Mouse (Mus musculus) testis, adult 2 months (tissue): ENCODE measurements around the gene Med8. TPM values are rescaled to one million over a fixed set of nuclear protein-coding genes. Genes with fewer than 3 reads are reported as not detected.
A peak's percentile ranks its signal among the peaks of the same experiment; 100 is the strongest.

Experiments
- H3K27ac ChIP-seq: fragments of 200-500 bp; 2 replicates; pipeline ENCODE4 v1.5.1; 2012; ENCODE audit warnings: low read depth, low read length; ENCODE audit not compliant: control insufficient read depth, insufficient read depth
- H3K27me3 ChIP-seq: fragments of 200-500 bp; 2 replicates; pipeline ENCODE4 v1.6.1; 2012; ENCODE audit warnings: mild to moderate bottlenecking, low read length, moderate library complexity; ENCODE audit not compliant: control insufficient read depth, insufficient read depth
- H3K36me3 ChIP-seq: fragments of 200-500 bp; 2 replicates; pipeline ENCODE4 v1.6.1; 2012; ENCODE audit warnings: mild to moderate bottlenecking, low read length; ENCODE audit not compliant: control insufficient read depth, insufficient read depth
- H3K4me1 ChIP-seq: fragments of 200-500 bp; 2 replicates; pipeline ENCODE4 v1.6.1; 2012; ENCODE audit warnings: low read length; ENCODE audit not compliant: control insufficient read depth, insufficient read depth
- H3K4me3 ChIP-seq: fragments of 200-500 bp; 2 replicates; pipeline ENCODE4 v1.5.1; 2012; ENCODE audit warnings: low read depth, mild to moderate bottlenecking, low read length, moderate library complexity, mixed read lengths; ENCODE audit not compliant: control insufficient read depth
- CTCF ChIP-seq: fragments of 200-500 bp; IDR thresholded peaks from 2 replicates; pipeline ENCODE4 v1.5.1; 2012; ENCODE audit warnings: low read depth, mild to moderate bottlenecking, inconsistent platforms, low read length, moderate library complexity; ENCODE audit not compliant: control insufficient read depth, insufficient read depth, insufficient replicate concordance
- POLR2A ChIP-seq: fragments of 200-500 bp; IDR thresholded peaks from 2 replicates; pipeline ENCODE4 v1.6.1; 2012; ENCODE audit warnings: low read depth, mild to moderate bottlenecking, inconsistent platforms, low read length, moderate library complexity; ENCODE audit not compliant: control insufficient read depth
- polyA plus RNA-seq: library from polyadenylated mRNA; depleted of rRNA; stranded (reverse); fragments of >200 nt; gene quantifications from 2 replicates; pipeline ENCODE4 v1.2.3, GENCODE M21; 2012

Gene Med8
- polyA plus RNA-seq, 1 experiment, result 29.0 TPM

DNA sequence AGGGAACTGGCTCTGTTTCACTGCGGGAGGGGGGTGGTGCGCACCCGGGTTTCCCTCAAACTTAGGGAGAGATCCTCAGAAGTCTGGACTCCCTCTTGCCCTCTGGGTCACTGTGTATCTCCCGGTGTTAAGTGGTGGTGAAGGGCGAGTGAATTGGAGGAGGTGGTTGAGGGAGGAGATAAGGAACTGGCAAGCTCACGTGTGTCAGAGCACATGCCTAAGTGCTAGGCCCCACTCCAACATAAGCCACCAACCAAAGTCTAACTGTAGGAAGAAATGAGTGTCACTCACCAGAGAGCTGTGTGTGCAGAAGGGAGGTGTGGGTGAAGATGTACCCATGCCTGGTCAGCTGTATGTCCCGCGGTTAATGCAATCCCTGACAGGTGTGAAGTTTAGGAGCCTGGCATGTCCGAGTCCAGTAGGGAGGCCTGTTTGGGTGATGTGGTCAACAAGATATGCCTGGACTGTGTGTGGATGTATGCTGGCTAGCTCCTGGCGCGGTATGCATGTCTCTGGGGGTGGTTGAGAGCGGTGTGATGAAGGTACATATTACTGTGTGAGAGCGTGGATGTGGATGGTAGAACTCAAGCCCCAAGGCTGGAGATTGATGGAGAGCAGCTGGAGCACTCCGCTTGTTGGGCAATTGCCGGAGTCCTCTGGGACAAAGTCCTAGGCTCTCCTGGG, 19.5 kb downstream of the Med8 start:
- Histone ChIP-seq H3K4me3 (peak overlapping the region; percentile 63), H3K27me3 (no peaks in the 10 kb centered on the region), H3K36me3 (peaks cover 1% of the 10 kb centered on the region), H3K4me1 (peaks cover 17% of the 10 kb centered on the region), H3K27ac (no peak overlapping the region; the same call in 1 of the 2 replicates)
- TF ChIP-seq CTCF, result no peak
- TF ChIP-seq POLR2A, result no peak

DNA sequence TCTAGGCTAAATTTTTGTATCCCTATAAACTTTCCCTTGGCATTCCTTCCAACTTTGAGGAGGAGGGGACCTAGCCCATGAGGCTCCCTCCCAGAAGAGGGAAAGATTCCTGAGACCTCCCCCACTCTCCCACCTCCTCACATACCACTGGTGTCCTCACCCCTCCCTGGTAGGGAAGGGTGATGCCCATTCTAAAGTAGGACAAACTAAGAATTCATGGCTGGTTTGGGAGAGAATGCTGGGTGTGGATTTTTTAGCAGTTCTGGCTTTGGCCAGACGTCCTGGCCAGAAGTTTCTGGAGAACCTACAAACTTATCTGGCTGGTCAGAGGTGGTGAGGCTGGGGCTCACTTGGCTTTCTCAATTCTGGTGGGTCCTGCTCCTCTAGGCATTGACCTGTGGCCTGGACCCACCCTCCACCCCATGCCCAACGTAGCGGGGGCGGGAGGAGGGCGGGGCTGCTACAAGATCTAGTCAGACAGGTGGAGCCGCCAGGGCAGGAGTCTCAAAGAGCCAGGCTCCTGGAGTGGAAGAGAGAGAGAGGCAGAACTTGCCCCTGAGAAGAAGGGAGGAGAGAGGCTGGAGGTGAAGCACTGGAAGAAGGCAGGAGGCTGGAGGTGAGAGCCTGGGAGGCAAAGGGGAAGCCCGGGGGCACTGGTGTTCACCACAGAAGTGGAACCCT, 20.2 kb downstream of the Med8 start:
- Histone ChIP-seq H3K36me3 (peaks cover 1% of the 10 kb centered on the region), H3K4me1 (peaks cover 17% of the 10 kb centered on the region), H3K27ac (no peak overlapping the region), H3K4me3 (no peak overlapping the region), H3K27me3 (no peaks in the 10 kb centered on the region)
- no peak for TF ChIP-seq POLR2A
- TF ChIP-seq CTCF, result no peak

DNA sequence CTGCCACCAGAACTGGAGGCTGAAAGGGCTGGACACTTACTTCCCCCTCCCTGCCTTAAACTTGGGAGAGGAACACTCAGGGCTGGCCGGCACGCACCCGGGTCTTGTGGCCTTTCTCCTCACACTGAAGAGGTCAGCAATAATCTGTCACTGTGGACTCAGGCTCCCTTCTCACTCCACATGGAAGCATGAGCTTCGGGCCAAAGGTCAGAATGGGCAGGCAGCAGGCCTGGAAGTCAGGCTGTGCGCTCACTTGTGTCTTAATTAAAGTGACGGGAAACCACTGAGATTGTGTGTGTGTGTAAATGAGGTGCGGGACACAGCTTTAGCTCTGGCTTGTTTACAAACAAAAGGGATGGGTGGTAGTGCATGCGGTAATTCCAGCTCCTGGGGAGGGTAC, 23.2 kb downstream of the Med8 start:
- no peak overlapping the region for H3K27ac ChIP-seq
- H3K4me1 ChIP-seq, result peaks cover 19% of the 10 kb centered on the region
- TF ChIP-seq POLR2A, result no peak; the same call in 1 of the 2 replicates
- H3K4me3 ChIP-seq, result no peak overlapping the region
- H3K36me3 ChIP-seq, result no peaks in the 10 kb centered on the region; the same call in none of the 2 replicates
- no peaks in the 10 kb centered on the region for H3K27me3 ChIP-seq

DNA sequence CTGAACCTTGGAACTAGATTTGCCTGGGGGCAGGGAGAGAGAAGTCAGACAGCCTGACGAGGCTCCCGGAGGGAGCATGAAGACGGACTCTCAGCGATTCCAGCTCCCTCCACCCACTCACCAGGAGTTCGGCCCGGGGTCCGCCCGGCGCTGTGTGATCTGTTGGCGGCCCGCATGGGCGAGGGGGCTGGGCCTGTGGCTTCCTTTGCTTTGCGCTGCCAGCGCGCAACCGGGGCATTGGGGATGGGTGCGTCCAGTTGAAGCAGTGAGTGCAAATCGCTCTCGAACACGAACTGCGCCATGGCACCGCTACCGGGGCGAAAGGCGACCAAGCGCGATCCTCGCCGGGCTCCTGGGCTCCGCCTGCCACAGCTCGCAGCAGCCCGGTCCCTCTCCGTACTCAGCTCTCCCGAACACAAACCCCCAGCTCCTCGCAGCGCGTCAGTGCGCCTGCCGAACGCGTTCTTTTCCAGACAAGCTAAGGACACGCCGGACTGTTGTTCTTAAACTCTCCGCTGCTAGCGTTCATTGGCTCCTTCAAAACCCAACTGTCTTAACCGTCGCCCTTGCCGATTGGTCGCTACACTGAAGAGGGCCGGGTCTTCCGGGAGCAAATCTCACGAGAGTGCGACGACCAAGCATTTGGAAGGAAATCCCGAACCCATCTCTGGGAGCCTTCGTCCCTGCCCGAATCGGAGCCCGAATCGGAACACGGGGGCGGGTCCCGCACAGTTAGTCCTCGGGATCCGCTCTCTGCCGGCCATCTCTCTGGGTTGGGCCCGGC, 27.9 kb downstream of the Med8 start, which contains the start of gene Cdc20:
Cdc20 (minus strand) TSS at position 533 of the 784 bp plus-strand sequence.
- no peaks in the 10 kb centered on the region for H3K27me3 ChIP-seq
- TF ChIP-seq POLR2A (peak; percentile 97), CTCF (no peak)
- H3K4me3 ChIP-seq, result peak within 1 kb of the TSS; percentile 88
- peaks cover 8% of the 10 kb centered on the region for H3K4me1 ChIP-seq
- H3K36me3 ChIP-seq, result no peaks in the 10 kb centered on the region; the same call in none of the 2 replicates
- H3K27ac ChIP-seq, result peak within 1 kb of the TSS; percentile 96

DNA sequence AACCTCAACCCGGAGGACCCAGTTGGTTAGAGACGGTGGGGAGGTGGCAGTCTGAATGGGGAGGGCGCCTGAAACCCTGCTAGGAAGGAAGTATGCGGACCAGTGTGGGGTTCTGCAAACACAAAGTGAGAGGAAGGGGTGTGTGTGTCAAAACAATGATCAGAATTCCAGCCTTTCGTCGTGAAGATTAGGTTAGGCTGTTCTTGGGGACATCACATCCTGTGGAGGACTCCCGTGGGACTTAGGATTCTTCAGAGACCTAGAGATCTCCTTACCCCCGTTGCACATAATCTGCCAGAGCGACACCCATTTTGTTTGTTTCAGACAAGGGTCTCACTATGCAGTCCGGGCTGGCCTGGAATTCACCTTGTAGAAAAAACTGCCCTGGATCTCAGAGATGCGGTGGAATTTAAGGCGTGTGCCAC, 28.7 kb downstream of the Med8 start:
- Histone ChIP-seq H3K4me3 (peak overlapping the region; percentile 88), H3K4me1 (peaks cover 8% of the 10 kb centered on the region), H3K27ac (peak overlapping the region; percentile 96), H3K27me3 (no peaks in the 10 kb centered on the region), H3K36me3 (no peaks in the 10 kb centered on the region; the same call in none of the 2 replicates)
- TF ChIP-seq CTCF, result no peak
- TF ChIP-seq POLR2A, result no peak

DNA sequence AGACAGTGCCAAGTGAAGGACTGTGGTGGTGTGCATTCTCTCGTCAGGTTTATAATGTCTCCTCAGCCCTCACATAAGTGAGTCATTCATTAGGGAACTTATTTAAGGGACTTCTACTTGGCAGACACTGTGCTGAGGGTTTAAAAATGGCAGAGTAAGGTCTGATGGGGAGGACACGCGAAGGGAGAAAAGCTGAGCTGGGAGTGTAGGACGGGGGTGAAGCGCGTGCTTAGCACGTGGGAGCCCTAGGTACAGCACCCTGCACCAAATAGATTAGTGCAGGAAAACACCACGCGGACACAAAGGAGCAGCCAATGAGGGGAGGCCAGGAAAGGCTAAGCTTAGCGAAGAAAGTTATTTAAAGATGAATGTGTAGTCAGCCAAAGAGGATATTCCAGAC, 36.0 kb downstream of the Med8 start:
- H3K4me1 ChIP-seq, result peaks cover 8% of the 10 kb centered on the region
- no peak overlapping the region for H3K4me3 ChIP-seq
- no peak for TF ChIP-seq POLR2A
- no peak for TF ChIP-seq CTCF
- no peaks in the 10 kb centered on the region for H3K27me3 ChIP-seq
- H3K36me3 ChIP-seq, result no peaks in the 10 kb centered on the region
- H3K27ac ChIP-seq, result no peak overlapping the region
